Mouse (Mus musculus): Measurements from ENCODE around the gene Trdn.

- TF ChIP-seq POLR2A (IDR thresholded peaks at IDR 0.05; ENCODE audit: low read depth, low read length), result no peak
- TF ChIP-seq CTCF (IDR thresholded peaks at IDR 0.05; ENCODE audit: extremely low read depth, insufficient read length, insufficient replicate concordance, low read depth, low read length), result no peak
These were observed 19.6 kb upstream of the Trdn start for GRCm38 (mm10) chr10:33060771-33061170.

All from small intestine, adult 2 months (tissue).